Mouse (Mus musculus) kidney, postnatal 25 days (tissue): ENCODE measurements at regions not wholly inside any gene's neighbourhood (a gene's known extent, or its start where the extent isn't known, plus 50 kb on each side); places are given as distances from the start of the nearest gene placed in this dataset.

ENCODE experiments used
- DNase-seq, 2 experiments: peaks; one replicate each; pipeline ENCODE4 v3.0.0; 2021; ENCODE audit warnings: mixed read lengths in 2 of 2

GRCm38 (mm10) chr7:3073206-3073605 is 95.8 kb downstream of the AU018091 start:
- peak; percentile 2 to 33 for DNase-seq
